Mouse (Mus musculus): ENCODE measurements around the gene Vmn1r169.
"Not testable (repeated sequence)": the region's sequence is repeated elsewhere in the genome, so short reads cannot be mapped to it uniquely, and the experiment has no call there.

The Vmn1r169 gene

GRCm38 (mm10) chr7:23575226-23575625 is at the start of gene Vmn1r169:
Gene Vmn1r169 (plus strand): TSS chr7:23575526.
- not testable (repeated sequence) for DNase-seq (ENCODE audit: low spot score in 2 of 2)

DNA sequence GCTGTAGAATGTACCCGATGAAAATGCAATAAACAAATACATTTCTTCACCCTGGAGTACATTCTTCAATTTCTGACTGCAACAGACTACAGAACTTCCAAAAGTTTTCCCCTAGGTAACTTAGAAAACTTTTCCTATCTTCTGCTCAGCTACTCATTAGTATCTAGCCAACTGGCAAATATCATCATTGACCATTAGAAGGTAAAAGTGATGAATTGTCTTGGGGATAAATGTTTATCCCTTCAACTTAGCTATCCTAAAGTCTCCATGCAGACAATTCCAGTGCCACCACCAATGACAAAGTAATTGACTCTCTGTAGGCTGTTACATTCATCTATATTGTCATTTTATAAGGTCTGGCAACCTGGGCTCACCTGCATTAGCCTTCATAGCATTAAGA is 35.9 kb upstream of the Vmn1r169 start, which contains the start of gene Vmn1r168:
Gene Vmn1r168 (plus strand): TSS at position 301 of the 400 bp plus-strand sequence.
- DNase-seq (ENCODE audit: low spot score in 2 of 2), result not testable (repeated sequence)

- DNase-seq (ENCODE audit: low spot score in 2 of 2), result not testable (repeated sequence)
These were observed 30.5 kb downstream of the Vmn1r169 start, which contains the start of gene Vmn1r170 for GRCm38 (mm10) chr7:23605875-23606274. Gene Vmn1r170 (plus strand): TSS chr7:23606175.

Measured in spleen, postnatal 10 days (tissue).